Mouse (Mus musculus) thymus, adult 2 months (tissue): ENCODE data around the gene Kansl1.

Source experiments
- CTCF ChIP-seq: fragments of 200-500 bp; IDR thresholded peaks from 2 replicates; pipeline ENCODE4 v1.5.1; 2012; ENCODE audit warnings: mild to moderate bottlenecking, control low read depth, low read length, moderate library complexity, borderline replicate concordance; ENCODE audit not compliant: control insufficient read depth, poor library complexity, insufficient read depth; ENCODE audit errors: extremely low read depth
- POLR2A ChIP-seq: fragments of 200-500 bp; IDR thresholded peaks from 2 replicates; pipeline ENCODE4 v1.6.1; 2012; ENCODE audit warnings: mild to moderate bottlenecking, low read length, control low read depth, moderate library complexity; ENCODE audit not compliant: control insufficient read depth, poor library complexity, insufficient read depth; ENCODE audit errors: extremely low read depth

GRCm38 (mm10) chr11:104381887-104382286 is 86.8 kb downstream of the Kansl1 start:
- TF ChIP-seq CTCF (no peak), POLR2A (no peak)
